Mouse (Mus musculus) layer of hippocampus, adult 9-10 months (tissue): ENCODE measurements around the gene Aff1.

ENCODE experiments used
- DNase-seq: peaks from one replicate; pipeline ENCODE4 v3.0.0; 2022; ENCODE audit warnings: low spot score

Aff1 gene

GRCm38 (mm10) chr5:103806851-103807578 is 114.8 kb downstream of the Aff1 start:
- no peak for DNase-seq

GRCm38 (mm10) chr5:103807637-103808312 is 115.6 kb downstream of the Aff1 start:
- no peak for DNase-seq

GRCm38 (mm10) chr5:103809674-103810330 is 117.6 kb downstream of the Aff1 start:
- DNase-seq = no peak

- no peak for DNase-seq
Measured at GRCm38 (mm10) chr5:103813291-103813690, 121.1 kb downstream of the Aff1 start.

GRCm38 (mm10) chr5:103813997-103814542 is 121.9 kb downstream of the Aff1 start:
- DNase-seq = no peak

GRCm38 (mm10) chr5:103814551-103815248 is 122.5 kb downstream of the Aff1 start:
- no peak for DNase-seq

GRCm38 (mm10) chr5:103815249-103815617 is 123.1 kb downstream of the Aff1 start:
- DNase-seq = no peak

GRCm38 (mm10) chr5:103816718-103817117 is 124.5 kb downstream of the Aff1 start:
- no peak for DNase-seq

GRCm38 (mm10) chr5:103817754-103818153 is 125.6 kb downstream of the Aff1 start:
- DNase-seq = peak; percentile 39

GRCm38 (mm10) chr5:103818602-103819001 is 126.4 kb downstream of the Aff1 start:
- no peak for DNase-seq

- DNase-seq = no peak
Measured at GRCm38 (mm10) chr5:103819674-103820073, 127.5 kb downstream of the Aff1 start.

GRCm38 (mm10) chr5:103821062-103821461 is 128.9 kb downstream of the Aff1 start:
- no peak for DNase-seq

- DNase-seq = no peak
Measured at GRCm38 (mm10) chr5:103821500-103822298, 129.5 kb downstream of the Aff1 start.

GRCm38 (mm10) chr5:103822949-103823348 is 130.8 kb downstream of the Aff1 start:
- no peak for DNase-seq

GRCm38 (mm10) chr5:103828304-103828703 is 136.1 kb downstream of the Aff1 start:
- DNase-seq = no peak

- no peak for DNase-seq
Measured at GRCm38 (mm10) chr5:103828729-103829128, 136.6 kb downstream of the Aff1 start.

GRCm38 (mm10) chr5:103829158-103829557 is 137.0 kb downstream of the Aff1 start:
- no peak for DNase-seq

GRCm38 (mm10) chr5:103830886-103831285 is 138.7 kb downstream of the Aff1 start:
- no peak for DNase-seq

- no peak for DNase-seq
Measured at GRCm38 (mm10) chr5:103835471-103836147, 143.4 kb downstream of the Aff1 start.

- no peak for DNase-seq
Measured at GRCm38 (mm10) chr5:103836148-103836784, 144.1 kb downstream of the Aff1 start.
